In the genomic region with DNA sequence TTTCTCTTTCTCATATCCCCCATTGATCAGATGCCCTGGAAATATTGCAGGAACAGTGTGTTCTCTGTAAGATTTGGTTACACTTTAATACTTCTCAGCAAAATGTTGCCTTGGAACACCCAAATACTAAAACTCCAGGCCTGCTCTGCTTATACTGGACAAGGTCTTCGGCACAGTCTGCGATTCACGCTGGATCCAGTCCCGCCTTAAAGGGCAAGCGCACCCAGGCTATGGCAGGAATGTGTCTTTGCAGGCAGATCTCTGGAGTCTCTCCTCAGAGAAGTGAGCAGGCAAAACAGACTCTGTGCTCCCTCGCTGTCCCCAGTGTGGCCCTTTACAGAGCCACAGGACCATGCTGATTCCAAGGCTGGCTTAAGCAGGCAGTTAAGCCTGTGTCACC, we compare ENCODE assay signal across 9 mouse cellular contexts.
DNase-seq lines count a peak whose midpoint lies in the region; ATAC-seq lines count a peak whose summit lies in the region.
"Had no signal": no experiment of that assay in that cellular context is flagged by ENCODE, and none has a peak within 500 bp of the region (broad histone marks: within the 10 kb centered on the region; RNA-seq: fewer than 3 reads in every experiment).

No protein-coding gene starts in this region.

- no peak for ATAC-seq in embryonic facial prominence, embryonic 13.5 days (ENCODE audit: insufficient number of reproducible peaks, insufficient read depth, low FRiP score, low TSS enrichment, low read depth)
- ATAC-seq in lung, embryonic 15.5 days (ENCODE audit: borderline replicate concordance, extremely low read depth, low FRiP score, low TSS enrichment), result peak; percentile 59; the same call in 1 of the 2 replicates
- ATAC-seq: forebrain, postnatal 0 days had no signal

- H3K4me1 ChIP-seq in embryonic facial prominence, embryonic 13.5 days, result peaks cover 18% of the 10 kb centered on the region
- H3K4me1 ChIP-seq in lung, embryonic 15.5 days, result peaks cover 9% of the 10 kb centered on the region

- peak overlapping the region; percentile 80 for H3K27ac ChIP-seq in embryonic facial prominence, embryonic 13.5 days
- H3K27ac ChIP-seq in lung, embryonic 15.5 days, result peak overlapping the region; percentile 44; the same call in 1 of the 2 replicates

- H3K9me3 ChIP-seq in embryonic facial prominence, embryonic 13.5 days, result no peaks in the 10 kb centered on the region
- no peaks in the 10 kb centered on the region for H3K9me3 ChIP-seq in lung, embryonic 15.5 days

- 0 out of 2 replicates have a peak overlapping the region, but pooled peaks have one; percentile 2 for H3K9ac ChIP-seq in embryonic facial prominence, embryonic 13.5 days
- H3K9ac ChIP-seq in lung, embryonic 15.5 days, result no peak overlapping the region
- H3K9ac ChIP-seq: forebrain, postnatal 0 days had no signal

- 48% methylated on average over 6 of the region's 6 CpGs for WGBS in embryonic facial prominence, embryonic 13.5 days
- WGBS in lung, embryonic 15.5 days, result 27% methylated on average over 6 of the region's 6 CpGs

- no peak overlapping the region for H3K4me3 ChIP-seq in embryonic facial prominence, embryonic 13.5 days
- H3K4me3 ChIP-seq in lung, embryonic 15.5 days, result no peak overlapping the region

- no peaks in the 10 kb centered on the region for H3K36me3 ChIP-seq in embryonic facial prominence, embryonic 13.5 days
- no peaks in the 10 kb centered on the region for H3K36me3 ChIP-seq in lung, embryonic 15.5 days

- no peaks in the 10 kb centered on the region; the same call in 1 of the 2 replicates for H3K27me3 ChIP-seq in embryonic facial prominence, embryonic 13.5 days
- H3K27me3 ChIP-seq in lung, embryonic 15.5 days, result 0 out of 2 replicates have a peak, but pooled peaks cover 5% of the 10 kb centered on the region

- H3K4me2 ChIP-seq in embryonic facial prominence, embryonic 13.5 days, result no peak overlapping the region
- H3K4me2 ChIP-seq in lung, embryonic 15.5 days, result no peak overlapping the region

- intact Hi-C loops in heart, postnatal 36 days (cut with DNase I), result loop anchor here (5.0 kb wide), 1 partner anchor 245 kb away; the partner anchor contains the start of gene Runx1

- DNase-seq in MN1 (ENCODE audit: low spot score), result peak; percentile 15
- peak; percentile 54 to 59 for DNase-seq in heart, postnatal 36 days
- no peak for DNase-seq in frontal cortex, adult 2 months (ENCODE audit: extremely low spot score in 1 of 2, low spot score in 1 of 2)
- no peak for DNase-seq in right cerebral cortex, postnatal 14 days
- DNase-seq in layer of hippocampus, adult 9-10 months (ENCODE audit: low spot score), result no peak
- no peak for DNase-seq in right cerebral cortex, postnatal 4 days
- DNase-seq: forebrain, postnatal 0 days had no signal

Comparison
In these comparisons a context has a peak if more than half of its experiments do, and no peak if none do; other contexts are left out.
1. DNase-seq: peak in MN1 (single experiment) and heart, postnatal 36 days (2 of 2); none in frontal cortex, adult 2 months (0 of 2), right cerebral cortex, postnatal 14 days (single experiment), layer of hippocampus, adult 9-10 months (single experiment) and right cerebral cortex, postnatal 4 days (single experiment).